Mouse (Mus musculus): ENCODE results near the gene Gdpgp1. TPM values are rescaled to one million over a fixed set of nuclear protein-coding genes. Genes with fewer than 3 reads are reported as not detected.

Gene Gdpgp1
- polyA plus RNA-seq, 1 experiment from 2014 or later: 2.9 TPM

- H3K27me3 ChIP-seq (ENCODE audit: control insufficient read depth, insufficient read depth, low read length): no peaks in the 10 kb centered on the region
- H3K36me3 ChIP-seq (ENCODE audit: control insufficient read depth, insufficient read depth, low read length): no peaks in the 10 kb centered on the region
- no peaks in the 10 kb centered on the region for H3K9me3 ChIP-seq (ENCODE audit: control insufficient read depth, low read length)
- peak; percentile 28; the same call in 1 of the 2 replicates for TF ChIP-seq CTCF (IDR thresholded peaks at IDR 0.05; ENCODE audit: low read depth)
- TF ChIP-seq EP300 (optimal IDR thresholded peaks at IDR 0.05): no peak
- ATAC-seq (ENCODE audit: low FRiP score, low TSS enrichment) (peak; percentile 80), DNase-seq (ENCODE audit: low spot score) (peak; percentile 95)
- 5% methylated on average over 16 of the region's 16 CpGs for WGBS
- peak overlapping the region; percentile 92 for H3K27ac ChIP-seq (replicated peaks)
- peak overlapping the region; percentile 56 for H3K9ac ChIP-seq (ENCODE audit: low read length)
- peak overlapping the region; percentile 59 for H3K4me2 ChIP-seq (replicated peaks; ENCODE audit: low read depth)
- peaks cover 19% of the 10 kb centered on the region for H3K4me1 ChIP-seq (replicated peaks; ENCODE audit: control insufficient read depth, insufficient read depth)
- H3K4me3 ChIP-seq (ENCODE audit: low read depth, low read length): peak overlapping the region; percentile 26
Measured at GRCm38 (mm10) chr7:80192226-80193061, 40.2 kb upstream of the Gdpgp1 start.

- Histone ChIP-seq H3K36me3 (ENCODE audit: control insufficient read depth, insufficient read depth, low read length) (no peaks in the 10 kb centered on the region), H3K4me3 (ENCODE audit: low read depth, low read length) (no peak overlapping the region), H3K27ac (replicated peaks) (peak overlapping the region; percentile 45; the same call in 1 of the 2 replicates), H3K9ac (ENCODE audit: low read length) (no peak overlapping the region), H3K4me2 (replicated peaks; ENCODE audit: low read depth) (no peak overlapping the region; the same call in 1 of the 2 replicates), H3K9me3 (ENCODE audit: control insufficient read depth, low read length) (no peaks in the 10 kb centered on the region), H3K4me1 (replicated peaks; ENCODE audit: control insufficient read depth, insufficient read depth) (peaks cover 20% of the 10 kb centered on the region), H3K27me3 (ENCODE audit: control insufficient read depth, insufficient read depth, low read length) (no peaks in the 10 kb centered on the region)
- ATAC-seq (ENCODE audit: low FRiP score, low TSS enrichment): no peak
- no peak for DNase-seq (ENCODE audit: low spot score)
- WGBS: 69% methylated on average over 13 of the region's 13 CpGs
- no peak for TF ChIP-seq CTCF (IDR thresholded peaks at IDR 0.05; ENCODE audit: low read depth)
- no peak for TF ChIP-seq EP300 (optimal IDR thresholded peaks at IDR 0.05)
Measured at GRCm38 (mm10) chr7:80193941-80194739, 38.5 kb upstream of the Gdpgp1 start.

GRCm38 (mm10) chr7:80195146-80195545, 37.5 kb upstream of the Gdpgp1 start:
- DNase-seq (ENCODE audit: low spot score) (no peak), ATAC-seq (ENCODE audit: low FRiP score, low TSS enrichment) (no peak)
- 92% methylated on average over 5 of the region's 5 CpGs for WGBS
- Histone ChIP-seq H3K4me1 (replicated peaks; ENCODE audit: control insufficient read depth, insufficient read depth) (peaks cover 18% of the 10 kb centered on the region), H3K27me3 (ENCODE audit: control insufficient read depth, insufficient read depth, low read length) (no peaks in the 10 kb centered on the region), H3K4me3 (ENCODE audit: low read depth, low read length) (no peak overlapping the region), H3K27ac (replicated peaks) (0 out of 2 replicates have a peak overlapping the region, but pooled peaks have one; percentile 18), H3K9ac (ENCODE audit: low read length) (no peak overlapping the region), H3K36me3 (ENCODE audit: control insufficient read depth, insufficient read depth, low read length) (no peaks in the 10 kb centered on the region), H3K4me2 (replicated peaks; ENCODE audit: low read depth) (no peak overlapping the region), H3K9me3 (ENCODE audit: control insufficient read depth, low read length) (no peaks in the 10 kb centered on the region)
- TF ChIP-seq CTCF (IDR thresholded peaks at IDR 0.05; ENCODE audit: low read depth): no peak
- no peak for TF ChIP-seq EP300 (optimal IDR thresholded peaks at IDR 0.05)

GRCm38 (mm10) chr7:80195576-80196263, 36.9 kb upstream of the Gdpgp1 start:
- TF ChIP-seq CTCF (IDR thresholded peaks at IDR 0.05; ENCODE audit: low read depth) (no peak), EP300 (optimal IDR thresholded peaks at IDR 0.05) (no peak)
- Histone ChIP-seq H3K36me3 (ENCODE audit: control insufficient read depth, insufficient read depth, low read length) (no peaks in the 10 kb centered on the region), H3K4me2 (replicated peaks; ENCODE audit: low read depth) (no peak overlapping the region), H3K27ac (replicated peaks) (0 out of 2 replicates have a peak overlapping the region, but pooled peaks have one; percentile 18), H3K9me3 (ENCODE audit: control insufficient read depth, low read length) (no peaks in the 10 kb centered on the region), H3K9ac (ENCODE audit: low read length) (no peak overlapping the region), H3K4me3 (ENCODE audit: low read depth, low read length) (no peak overlapping the region), H3K27me3 (ENCODE audit: control insufficient read depth, insufficient read depth, low read length) (no peaks in the 10 kb centered on the region), H3K4me1 (replicated peaks; ENCODE audit: control insufficient read depth, insufficient read depth) (peaks cover 17% of the 10 kb centered on the region)
- no peak for ATAC-seq (ENCODE audit: low FRiP score, low TSS enrichment)
- no peak for DNase-seq (ENCODE audit: low spot score)
- 74% methylated on average over 10 of the region's 11 CpGs for WGBS

- DNase-seq (ENCODE audit: low spot score): no peak
Measured at GRCm38 (mm10) chr7:80197371-80197770, 35.3 kb upstream of the Gdpgp1 start.

More at GRCm38 (mm10) chr7:80197371-80197770, 35.3 kb upstream of the Gdpgp1 start:
- no peak overlapping the region for H3K9ac ChIP-seq (ENCODE audit: low read length)
- no peak for ATAC-seq (ENCODE audit: low FRiP score, low TSS enrichment)
- no peaks in the 10 kb centered on the region for H3K36me3 ChIP-seq (ENCODE audit: control insufficient read depth, insufficient read depth, low read length)
- TF ChIP-seq EP300 (optimal IDR thresholded peaks at IDR 0.05) (no peak), CTCF (IDR thresholded peaks at IDR 0.05; ENCODE audit: low read depth) (no peak)
- H3K9me3 ChIP-seq (ENCODE audit: control insufficient read depth, low read length): no peaks in the 10 kb centered on the region
- no peaks in the 10 kb centered on the region for H3K27me3 ChIP-seq (ENCODE audit: control insufficient read depth, insufficient read depth, low read length)
- H3K4me3 ChIP-seq (ENCODE audit: low read depth, low read length): peak overlapping the region; percentile 70; the same call in 1 of the 2 replicates
- H3K4me2 ChIP-seq (replicated peaks; ENCODE audit: low read depth): peak overlapping the region; percentile 88
- H3K27ac ChIP-seq (replicated peaks): peak overlapping the region; percentile 96
- H3K4me1 ChIP-seq (replicated peaks; ENCODE audit: control insufficient read depth, insufficient read depth): peaks cover 8% of the 10 kb centered on the region
- WGBS: 22% methylated on average over 4 of the region's 4 CpGs
